Mouse (Mus musculus) adrenal gland, adult 10 weeks (tissue): ENCODE results near the gene Akirin2. TPM values are rescaled to one million over a fixed set of nuclear protein-coding genes. Genes with fewer than 3 reads are reported as not detected.

ENCODE experiments used
- polyA plus RNA-seq: library from polyadenylated mRNA; stranded (reverse); fragments of 350-450 nt; fragmentation: Illumina TruSeq; extraction: RNeasy Lipid Tissue Mini Kit (QIAGEN cat#74804); gene quantifications from one replicate; pipeline ENCODE4 v1.2.3, GENCODE M21; 2014; ENCODE audit warnings: low read depth, low replicate concordance

Akirin2 gene
- polyA plus RNA-seq, result 225 TPM

GRCm38 (mm10) chr4:34550748-34551097 is at the start of gene Akirin2:
Gene Akirin2 (plus strand): TSS chr4:34550937.

GRCm38 (mm10) chr4:34614630-34615094 is 63.9 kb downstream of the Akirin2 start, which contains the start of the genes Orc3 and Rars2:
Gene Orc3 (minus strand): TSS chr4:34614944.
Gene Rars2 (plus strand): TSS chr4:34614957.

Other genes with a start within 250 kb of the Akirin2 start
- gene Orc3, start 64.0 kb downstream of the Akirin2 start, polyA plus RNA-seq, result 143 TPM
- 63.9 TPM for gene Rars2, start 64.0 kb downstream of the Akirin2 start, polyA plus RNA-seq
- 115 TPM for gene Slc35a1, start 136.5 kb downstream of the Akirin2 start, polyA plus RNA-seq
- not detected for gene Cfap206, start 179.3 kb downstream of the Akirin2 start, polyA plus RNA-seq
- not detected for gene Gm136, start 205.3 kb downstream of the Akirin2 start, polyA plus RNA-seq
- 96.7 TPM for gene Smim8, start 227.5 kb downstream of the Akirin2 start, polyA plus RNA-seq